Mouse (Mus musculus): ENCODE results near the gene Zfp619.
"Not testable (repeated sequence)": the region's sequence is repeated elsewhere in the genome, so short reads cannot be mapped to it uniquely, and the experiment has no call there.

The Zfp619 gene

DNA sequence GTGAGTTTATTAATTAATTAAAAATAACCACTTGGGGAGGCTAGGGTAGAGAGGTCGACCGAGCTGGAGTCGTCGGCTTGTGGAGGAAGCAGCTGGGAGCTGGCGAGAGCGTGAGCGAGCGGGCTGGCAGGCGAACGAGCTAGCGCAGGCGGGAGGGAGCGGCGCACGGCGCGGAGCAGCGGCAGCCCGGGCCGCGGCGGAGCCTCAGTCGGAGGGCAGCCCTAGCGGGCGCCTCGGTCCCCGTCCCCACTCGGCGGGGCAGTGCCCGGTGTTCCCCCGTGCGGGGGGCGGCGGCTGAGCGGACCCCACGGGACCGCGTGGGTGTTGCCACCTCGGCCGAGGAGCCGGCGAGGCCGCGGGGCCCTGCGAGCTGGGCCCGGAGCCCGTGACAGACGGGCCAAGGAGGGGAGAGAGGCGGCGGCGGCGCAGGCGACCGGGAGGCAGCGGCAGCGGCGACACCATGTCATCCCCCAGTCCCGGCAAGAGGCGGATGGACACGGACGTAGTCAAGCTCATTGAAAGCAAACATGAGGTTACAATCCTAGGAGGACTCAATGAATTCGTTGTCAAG, 71.0 kb downstream of the Zfp619 start:
- DNase-seq (ENCODE audit: low read depth, low spot score), result not testable (repeated sequence)

DNA sequence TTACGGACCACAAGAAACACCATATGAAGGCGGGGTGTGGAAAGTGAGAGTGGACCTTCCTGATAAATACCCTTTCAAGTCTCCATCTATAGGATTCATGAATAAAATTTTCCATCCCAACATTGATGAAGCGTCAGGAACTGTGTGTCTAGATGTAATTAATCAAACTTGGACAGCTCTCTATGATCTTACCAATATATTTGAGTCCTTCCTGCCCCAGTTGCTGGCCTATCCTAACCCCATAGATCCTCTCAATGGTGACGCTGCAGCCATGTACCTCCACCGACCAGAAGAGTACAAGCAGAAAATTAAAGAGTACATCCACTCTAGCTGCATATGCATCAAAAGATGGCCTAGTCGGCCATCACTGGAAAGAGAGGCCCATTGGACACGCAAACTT, 71.5 kb downstream of the Zfp619 start:
- DNase-seq (ENCODE audit: low read depth, low spot score), result not testable (repeated sequence)
